Mouse (Mus musculus): Measurements from ENCODE around the gene Atp6v0e2.
A peak's percentile ranks its signal among the peaks of the same experiment; 100 is the strongest.

Gene Atp6v0e2

DNA sequence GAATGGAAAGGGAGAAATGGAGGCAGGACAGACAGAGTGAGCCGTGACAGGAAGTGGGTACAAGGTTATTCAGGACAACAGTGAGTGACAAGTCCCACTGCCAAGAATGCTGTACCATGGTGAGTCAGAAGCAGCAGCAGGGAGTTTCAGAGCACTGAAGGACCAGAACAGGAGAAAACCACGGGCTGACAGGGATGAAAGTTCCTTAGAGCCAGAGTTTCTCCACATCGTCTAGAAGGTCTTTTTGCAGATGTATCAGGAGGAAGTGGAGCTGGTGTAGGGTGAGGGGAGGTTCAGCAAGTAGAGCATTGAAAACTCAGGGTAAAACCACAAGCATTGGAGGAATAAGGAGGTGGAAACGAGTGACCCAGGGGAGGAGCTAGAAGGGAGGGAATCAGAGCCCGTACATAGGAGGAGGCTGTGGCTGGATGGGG lies 41.8 kb downstream of the Atp6v0e2 start:
- peak; percentile 48 for DNase-seq

DNA sequence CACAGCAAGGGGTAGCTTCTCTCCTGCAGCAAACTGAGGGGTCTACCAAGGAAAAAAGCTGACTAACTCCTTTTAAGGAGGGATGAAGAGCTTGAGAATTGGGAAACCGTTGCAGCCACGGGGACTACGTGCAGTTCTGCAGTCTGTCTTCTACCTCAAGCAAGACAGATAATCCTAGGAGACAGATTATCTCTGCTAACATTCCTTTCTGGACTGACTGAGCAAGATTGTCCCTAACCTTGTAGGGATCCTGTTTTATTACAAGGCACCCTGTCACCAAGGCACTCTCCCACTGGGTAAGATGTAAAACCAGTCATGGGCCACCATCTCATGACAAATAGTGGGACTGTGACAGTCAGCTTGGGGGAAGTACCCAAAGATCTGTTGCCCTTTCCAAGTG lies 43.8 kb downstream of the Atp6v0e2 start:
- DNase-seq, result no peak

DNA sequence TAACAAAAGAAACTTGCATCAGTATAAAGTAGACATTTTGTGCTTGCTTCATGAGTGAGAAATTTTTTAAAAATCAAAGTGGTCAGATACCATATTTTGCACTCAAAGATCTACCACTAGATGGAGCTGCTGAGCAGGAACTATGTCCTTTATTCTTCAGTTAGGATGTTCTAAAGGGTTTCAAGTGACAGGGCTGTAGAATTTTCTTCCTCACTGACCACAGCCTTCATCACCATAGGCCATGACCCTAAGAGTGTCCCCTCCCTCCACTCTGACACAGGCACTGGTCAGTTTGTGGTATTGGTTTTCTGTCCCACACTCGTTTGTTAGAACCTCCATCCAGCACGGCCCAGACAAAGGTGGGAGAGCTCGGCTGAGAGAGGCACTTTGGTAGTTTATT lies 44.6 kb downstream of the Atp6v0e2 start:
- peak; percentile 79 for DNase-seq

DNA sequence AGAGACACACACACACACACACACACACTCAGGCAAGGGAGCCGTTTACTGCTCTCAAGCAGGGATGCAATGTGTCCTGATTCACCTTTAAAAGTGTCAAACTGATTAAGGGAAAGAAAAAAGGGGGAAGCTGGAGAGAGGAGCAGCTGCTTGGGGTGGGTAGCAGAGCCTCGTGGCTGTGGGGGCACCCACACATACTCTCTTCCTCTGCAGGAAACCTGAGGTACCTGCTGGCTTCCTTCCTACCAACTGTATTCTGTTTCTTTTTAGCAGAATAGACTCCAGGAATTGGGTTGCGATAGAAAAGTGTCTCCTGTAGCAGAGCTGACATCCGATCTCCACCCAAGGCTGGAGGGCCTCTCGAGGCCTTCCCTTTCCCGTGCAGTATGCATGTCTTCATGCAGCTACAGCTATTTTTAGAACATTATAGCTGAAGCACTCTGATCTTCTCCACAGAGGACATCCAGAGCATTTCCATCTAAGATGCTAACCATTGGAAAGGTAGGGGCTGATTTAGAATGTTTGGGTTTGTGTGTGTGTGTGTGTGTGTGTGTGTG lies 51.9 kb downstream of the Atp6v0e2 start, which contains the start of gene Gm45021:
Gm45021 (plus strand) TSS at position 417 of the 557 bp plus-strand sequence.
- no peak for DNase-seq
